Mouse (Mus musculus) lung, embryonic 14.5 days (tissue): ENCODE measurements around the gene Inppl1. TPM values are rescaled to one million over a fixed set of nuclear protein-coding genes. Genes with fewer than 3 reads are reported as not detected.
A peak's percentile ranks its signal among the peaks of the same experiment; 100 is the strongest.

Source experiments
- ATAC-seq: fragments of 200-750 bp; cut with Nextera tagmentation; 2 replicates; pipeline ENCODE4 v1.8.0; 2017; ENCODE audit warnings: mild to moderate bottlenecking, moderate TSS enrichment, moderate library complexity; ENCODE audit not compliant: insufficient read depth
- DNase-seq: peaks from one replicate; pipeline ENCODE4 v3.0.0-alpha.2; 2015
- H3K27ac ChIP-seq: fragments of 300-500 bp; sonication (generic); 2 replicates; pipeline ENCODE4 v1.5.1; 2014; ENCODE audit warnings: low read depth, mild to moderate bottlenecking, moderate library complexity
- H3K27me3 ChIP-seq: fragments of 300-500 bp; sonication (generic); 2 replicates; pipeline ENCODE4 v1.6.1; 2014; ENCODE audit warnings: low read length, control low read depth; ENCODE audit not compliant: insufficient read depth
- H3K36me3 ChIP-seq: fragments of 300-500 bp; sonication (generic); 2 replicates; pipeline ENCODE4 v1.6.1; 2014; ENCODE audit warnings: control low read depth; ENCODE audit not compliant: insufficient read depth
- H3K4me1 ChIP-seq: fragments of 300-500 bp; sonication (generic); 2 replicates; pipeline ENCODE4 v1.6.1; 2014; ENCODE audit warnings: antibody characterized with exemption, control low read depth; ENCODE audit not compliant: insufficient read depth
- H3K4me2 ChIP-seq: fragments of 300-500 bp; sonication (generic); 2 replicates; pipeline ENCODE4 v1.6.1; 2014; ENCODE audit warnings: mild to moderate bottlenecking
- H3K4me3 ChIP-seq: fragments of 300-500 bp; sonication (generic); 2 replicates; pipeline ENCODE4 v1.5.1; 2014; ENCODE audit warnings: low read depth, low read length
- H3K9ac ChIP-seq: fragments of 300-500 bp; sonication (generic); 2 replicates; pipeline ENCODE4 v1.6.1; 2014
- H3K9me3 ChIP-seq: fragments of 300-500 bp; sonication (generic); 2 replicates; pipeline ENCODE4 v1.6.1; 2016; ENCODE audit warnings: low read depth, low read length, control low read depth
- CTCF ChIP-seq: IDR thresholded peaks from 2 replicates; pipeline ENCODE4 v1.5.1; 2016; ENCODE audit warnings: antibody characterized with exemption, low read depth
- WGBS: fragments of 180-500 bp; shearing (Covaris S2); extraction: QIAGEN DNeasy Blood & Tissue Kit; methylation state at CpG from one replicate; pipeline ENCODE4 v1.1.7; 2014; 5-methylcytosine and 5-hydroxymethylcytosine counted together
- polyA plus RNA-seq: library from polyadenylated mRNA; unstranded; fragments of >200 nt; fragmentation: Nextera tagmentation; extraction: Ambion mirVana; gene quantifications from 2 replicates; pipeline ENCODE4 v1.2.1, GENCODE M21; 2014

Inppl1 gene
- polyA plus RNA-seq: 35.6 and 37.4 TPM in 2 replicates

DNA sequence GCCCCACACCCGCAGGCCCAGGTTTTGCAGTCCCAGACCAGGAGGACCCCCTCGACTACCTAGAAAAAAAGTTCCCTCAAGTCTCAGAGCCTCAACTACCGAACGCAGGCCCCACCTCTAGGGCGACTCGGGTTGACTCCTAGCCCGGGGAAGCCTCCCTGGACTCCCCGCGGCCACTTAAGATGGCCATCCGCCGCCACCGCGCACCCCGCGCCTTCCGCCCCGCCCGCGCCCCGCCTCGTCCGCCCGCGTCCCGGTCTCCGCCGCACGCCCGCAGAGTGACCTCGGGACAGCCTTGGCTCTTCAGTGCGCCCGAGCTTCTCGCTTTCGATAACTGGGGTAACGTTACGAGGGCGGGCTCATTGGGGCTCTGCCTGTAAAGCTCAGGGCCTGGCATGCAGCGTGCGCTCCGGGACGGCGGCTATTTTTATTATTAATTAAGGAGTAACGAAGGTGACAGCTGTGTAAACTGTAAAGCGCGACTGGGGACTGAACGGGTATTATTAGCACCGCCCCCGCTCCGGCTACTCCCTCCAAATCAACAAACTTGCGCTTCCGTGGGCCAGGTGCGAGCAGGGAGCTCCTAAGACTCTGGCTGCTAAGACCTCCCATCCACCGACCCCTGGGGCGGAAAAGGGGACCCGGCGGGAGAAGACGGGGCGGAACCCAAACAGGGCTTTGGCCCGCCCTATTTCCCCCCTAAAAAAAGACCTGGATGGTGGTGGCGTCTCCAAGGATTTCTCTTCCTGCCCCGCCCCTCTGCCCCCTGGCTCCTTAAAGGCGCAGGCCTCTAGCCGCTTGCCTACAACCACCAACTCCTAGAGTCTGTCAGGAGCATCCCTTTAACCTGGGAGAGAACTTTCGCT is at the start of gene Inppl1:
Inppl1 (minus strand) TSS at position 624 of the 866 bp plus-strand sequence.
- TF ChIP-seq CTCF: peak; percentile 44
- peak; percentile 88 for ATAC-seq
- peak within 1 kb of the TSS; percentile 88 for H3K4me3 ChIP-seq
- no peaks in the 10 kb centered on the region for H3K27me3 ChIP-seq
- DNase-seq: peak; percentile 92
- H3K9me3 ChIP-seq: no peaks in the 10 kb centered on the region
- H3K27ac ChIP-seq: peak within 1 kb of the TSS; percentile 97
- peak within 1 kb of the TSS; percentile 76 for H3K4me2 ChIP-seq
- H3K36me3 ChIP-seq: peaks cover 16% of the 10 kb centered on the region
- WGBS: under 1% methylated on average over 64 of the region's 64 CpGs
- H3K9ac ChIP-seq: peak within 1 kb of the TSS; percentile 98
- peaks cover 10% of the 10 kb centered on the region; the same call in 1 of the 2 replicates for H3K4me1 ChIP-seq

GRCm38 (mm10) chr7:101886274-101886673 is 48.2 kb upstream of the Inppl1 start:
- H3K36me3 ChIP-seq: no peaks in the 10 kb centered on the region
- WGBS: 80% methylated on average over 6 of the region's 6 CpGs
- H3K4me1 ChIP-seq: no peaks in the 10 kb centered on the region

DNA sequence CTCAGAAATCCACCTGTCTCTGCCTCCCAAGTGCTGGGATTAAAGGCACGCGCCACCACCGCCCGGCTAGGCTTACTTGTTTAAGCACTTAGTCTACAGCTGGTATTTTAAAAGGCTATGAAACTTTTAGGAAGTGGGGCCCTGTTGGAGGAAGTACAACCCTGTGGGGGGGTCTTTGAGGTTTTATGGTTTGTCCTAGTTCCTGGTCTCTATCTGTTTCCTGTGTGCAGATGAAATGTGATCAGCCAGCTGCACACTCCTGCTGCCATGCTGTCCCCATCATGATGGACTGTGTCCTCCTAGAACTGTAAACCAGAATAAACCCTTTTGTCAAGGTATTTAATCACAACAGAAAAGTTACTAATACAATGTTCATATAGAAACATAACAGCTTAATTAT is 46.1 kb upstream of the Inppl1 start:
- H3K9ac ChIP-seq: no peak overlapping the region
- H3K27me3 ChIP-seq: no peaks in the 10 kb centered on the region
- H3K4me2 ChIP-seq: no peak overlapping the region
- H3K9me3 ChIP-seq: no peaks in the 10 kb centered on the region
- 95% methylated on average over 4 of the region's 4 CpGs for WGBS
- no peaks in the 10 kb centered on the region for H3K4me1 ChIP-seq
- H3K27ac ChIP-seq: no peak overlapping the region
- no peak for TF ChIP-seq CTCF
- DNase-seq (no peak), ATAC-seq (no peak)
- no peaks in the 10 kb centered on the region for H3K36me3 ChIP-seq
- no peak overlapping the region for H3K4me3 ChIP-seq

More at GRCm38 (mm10) chr7:101886274-101886673, 48.2 kb upstream of the Inppl1 start:
- H3K4me3 ChIP-seq: no peak overlapping the region
- no peak for TF ChIP-seq CTCF
- H3K9ac ChIP-seq: no peak overlapping the region
- no peaks in the 10 kb centered on the region for H3K9me3 ChIP-seq
- no peak for ATAC-seq
- no peak for DNase-seq
- no peak overlapping the region for H3K27ac ChIP-seq
- H3K4me2 ChIP-seq: no peak overlapping the region
- H3K27me3 ChIP-seq: no peaks in the 10 kb centered on the region

DNA sequence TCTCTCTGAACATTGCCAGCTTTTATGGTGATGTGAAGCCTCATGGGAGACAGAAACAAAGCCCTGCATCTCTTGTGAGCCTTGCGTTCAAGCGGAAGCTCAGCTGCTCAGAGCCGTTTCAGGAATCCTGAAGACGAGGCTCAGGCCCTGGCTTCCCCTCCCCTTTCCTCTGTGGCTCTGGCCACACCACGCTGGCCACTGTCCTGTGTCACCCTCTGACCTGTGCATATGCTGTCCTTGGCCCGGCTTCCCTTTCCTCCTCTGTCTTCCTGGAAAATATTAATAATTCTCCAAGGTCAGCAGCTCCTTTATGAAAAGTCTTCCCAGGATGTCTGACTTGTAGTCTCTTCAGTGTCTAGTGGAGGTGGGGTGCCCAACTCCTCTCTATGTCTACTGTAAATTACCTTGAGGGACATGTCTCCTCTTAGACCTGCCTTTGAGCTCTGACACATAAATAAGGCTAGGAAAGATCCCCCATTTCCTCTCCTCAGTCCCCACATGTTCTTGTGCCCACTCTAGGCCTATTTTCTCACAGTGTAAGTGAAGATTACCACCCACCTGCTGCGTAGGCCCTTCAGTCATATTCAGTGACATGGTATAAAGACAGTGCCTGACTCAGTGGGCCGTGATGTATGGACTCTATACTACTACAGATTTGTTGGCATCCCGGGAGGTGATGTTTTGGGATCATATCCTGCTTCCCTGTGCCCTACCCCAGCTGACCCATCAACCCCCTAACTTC is 44.6 kb upstream of the Inppl1 start:
- no peak for TF ChIP-seq CTCF
- Histone ChIP-seq H3K27me3 (no peaks in the 10 kb centered on the region), H3K36me3 (no peaks in the 10 kb centered on the region), H3K4me1 (no peaks in the 10 kb centered on the region), H3K9me3 (no peaks in the 10 kb centered on the region), H3K9ac (no peak overlapping the region; the same call in 1 of the 2 replicates), H3K27ac (no peak overlapping the region), H3K4me3 (no peak overlapping the region), H3K4me2 (no peak overlapping the region)
- ATAC-seq (no peak), DNase-seq (no peak)
- 63% methylated on average over 9 of the region's 9 CpGs for WGBS

DNA sequence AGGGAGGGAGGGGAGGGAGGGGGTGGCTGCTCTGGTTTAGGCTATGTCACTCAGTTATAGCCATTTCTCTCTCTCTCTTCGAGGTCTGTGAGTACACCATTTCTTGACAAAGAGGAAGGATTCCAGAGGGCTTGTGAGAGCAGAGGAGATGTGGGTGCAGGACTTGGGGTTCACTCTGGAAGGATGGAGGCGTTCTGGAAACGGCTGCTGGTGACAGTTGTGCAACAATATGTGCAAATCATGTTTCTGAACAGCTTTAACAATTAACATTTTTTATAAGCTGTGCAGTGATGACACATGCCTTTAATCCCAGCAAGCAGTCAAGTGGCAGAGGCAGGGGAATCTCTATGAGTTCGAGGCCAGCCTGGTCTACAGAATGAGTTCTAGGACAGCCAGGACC is 42.8 kb upstream of the Inppl1 start:
- TF ChIP-seq CTCF: no peak
- ATAC-seq (no peak), DNase-seq (no peak)
- Histone ChIP-seq H3K9ac (no peak overlapping the region), H3K4me2 (no peak overlapping the region), H3K27ac (no peak overlapping the region), H3K9me3 (no peaks in the 10 kb centered on the region), H3K36me3 (no peaks in the 10 kb centered on the region), H3K4me1 (no peaks in the 10 kb centered on the region), H3K4me3 (no peak overlapping the region), H3K27me3 (no peaks in the 10 kb centered on the region)
- 66% methylated on average over 4 of the region's 4 CpGs for WGBS

- Histone ChIP-seq H3K27me3 (no peaks in the 10 kb centered on the region), H3K4me1 (no peaks in the 10 kb centered on the region), H3K9ac (no peak overlapping the region), H3K27ac (no peak overlapping the region), H3K9me3 (no peaks in the 10 kb centered on the region), H3K4me3 (no peak overlapping the region), H3K4me2 (no peak overlapping the region), H3K36me3 (no peaks in the 10 kb centered on the region)
- ATAC-seq: no peak
- TF ChIP-seq CTCF: no peak
- 88% methylated on average over 1 of the region's 1 CpGs for WGBS
- no peak for DNase-seq
These were observed 37.9 kb upstream of the Inppl1 start for GRCm38 (mm10) chr7:101875978-101876377.

DNA sequence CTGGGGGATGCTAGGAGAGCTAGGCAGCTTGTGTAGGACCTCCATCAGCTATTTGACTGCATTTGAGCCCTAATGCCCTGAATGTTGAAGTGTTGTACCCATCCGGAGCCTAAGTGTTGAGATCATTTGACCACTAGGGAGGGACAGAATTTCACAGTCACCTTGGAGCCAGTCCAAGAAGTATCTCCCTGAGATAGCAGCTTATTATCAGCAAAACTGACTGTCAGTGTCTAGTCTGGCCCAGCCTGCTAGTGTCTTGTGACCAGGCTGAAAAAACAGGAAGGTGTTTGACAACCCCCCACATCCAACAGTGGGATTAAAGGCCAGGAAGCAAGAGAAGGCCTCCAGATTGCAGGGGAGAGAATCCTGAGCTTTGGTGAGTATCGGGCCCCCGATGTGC is 33.3 kb upstream of the Inppl1 start:
- ATAC-seq: peak; percentile 58; the same call in 1 of the 2 replicates
- DNase-seq: peak; percentile 55

More for the DNA sequence above, 33.3 kb upstream of the Inppl1 start:
- TF ChIP-seq CTCF: no peak
- WGBS: 36% methylated on average over 3 of the region's 3 CpGs
- Histone ChIP-seq H3K4me2 (no peak overlapping the region), H3K27me3 (no peaks in the 10 kb centered on the region), H3K36me3 (no peaks in the 10 kb centered on the region), H3K4me3 (no peak overlapping the region), H3K9ac (no peak overlapping the region), H3K9me3 (no peaks in the 10 kb centered on the region), H3K27ac (peak overlapping the region; percentile 33; the same call in 1 of the 2 replicates), H3K4me1 (no peaks in the 10 kb centered on the region)
